Mouse (Mus musculus) right cerebral cortex, adult 18-20 months (tissue): Measurements from ENCODE around the gene Smim20.
A peak's percentile ranks its signal among the peaks of the same experiment; 100 is the strongest.

Source experiments
- DNase-seq: peaks from one replicate; pipeline ENCODE4 v3.0.0; 2022; ENCODE audit warnings: mixed read lengths

The Smim20 gene

GRCm38 (mm10) chr5:53266931-53267853 is at the start of gene Smim20:
Gene Smim20 (plus strand): TSS chr5:53267083.
- DNase-seq: peak; percentile 88

GRCm38 (mm10) chr5:53225434-53225833 is 41.4 kb upstream of the Smim20 start:
- DNase-seq: no peak

- no peak for DNase-seq
Observed at GRCm38 (mm10) chr5:53230560-53230959, 36.3 kb upstream of the Smim20 start.

- no peak for DNase-seq
Observed at GRCm38 (mm10) chr5:53235551-53235950, 31.3 kb upstream of the Smim20 start.

GRCm38 (mm10) chr5:53236136-53236535 is 30.7 kb upstream of the Smim20 start:
- DNase-seq: peak; percentile 50

GRCm38 (mm10) chr5:53236749-53237148 is 30.1 kb upstream of the Smim20 start:
- no peak for DNase-seq

- peak; percentile 46 for DNase-seq
Observed at GRCm38 (mm10) chr5:53238761-53239160, 28.1 kb upstream of the Smim20 start.

GRCm38 (mm10) chr5:53239189-53239588 is 27.7 kb upstream of the Smim20 start:
- DNase-seq: no peak

GRCm38 (mm10) chr5:53239831-53240440 is 26.9 kb upstream of the Smim20 start:
- DNase-seq: no peak

- DNase-seq: no peak
Observed at GRCm38 (mm10) chr5:53241109-53241508, 25.8 kb upstream of the Smim20 start.

GRCm38 (mm10) chr5:53241963-53242362 is 24.9 kb upstream of the Smim20 start:
- DNase-seq: no peak

GRCm38 (mm10) chr5:53242865-53243499 is 23.9 kb upstream of the Smim20 start:
- peak; percentile 45 for DNase-seq

GRCm38 (mm10) chr5:53243933-53244332 is 22.9 kb upstream of the Smim20 start:
- DNase-seq: no peak

GRCm38 (mm10) chr5:53248499-53248898 is 18.4 kb upstream of the Smim20 start:
- DNase-seq: no peak

GRCm38 (mm10) chr5:53249431-53250061 is 17.3 kb upstream of the Smim20 start:
- no peak for DNase-seq

GRCm38 (mm10) chr5:53254154-53254553 is 12.7 kb upstream of the Smim20 start:
- DNase-seq: no peak

- no peak for DNase-seq
Observed at GRCm38 (mm10) chr5:53254821-53255220, 12.1 kb upstream of the Smim20 start.

GRCm38 (mm10) chr5:53258038-53258786 is 8.7 kb upstream of the Smim20 start:
- no peak for DNase-seq

GRCm38 (mm10) chr5:53259894-53260293 is 7.0 kb upstream of the Smim20 start:
- peak; percentile 54 for DNase-seq

GRCm38 (mm10) chr5:53261999-53262398 is 4.9 kb upstream of the Smim20 start:
- DNase-seq: no peak

GRCm38 (mm10) chr5:53264061-53264460 is 2.8 kb upstream of the Smim20 start:
- no peak for DNase-seq

- no peak for DNase-seq
Observed at GRCm38 (mm10) chr5:53265740-53266139, 1.1 kb upstream of the Smim20 start.
